Mouse (Mus musculus): ENCODE measurements around the gene Hist1h2be.

DNA sequence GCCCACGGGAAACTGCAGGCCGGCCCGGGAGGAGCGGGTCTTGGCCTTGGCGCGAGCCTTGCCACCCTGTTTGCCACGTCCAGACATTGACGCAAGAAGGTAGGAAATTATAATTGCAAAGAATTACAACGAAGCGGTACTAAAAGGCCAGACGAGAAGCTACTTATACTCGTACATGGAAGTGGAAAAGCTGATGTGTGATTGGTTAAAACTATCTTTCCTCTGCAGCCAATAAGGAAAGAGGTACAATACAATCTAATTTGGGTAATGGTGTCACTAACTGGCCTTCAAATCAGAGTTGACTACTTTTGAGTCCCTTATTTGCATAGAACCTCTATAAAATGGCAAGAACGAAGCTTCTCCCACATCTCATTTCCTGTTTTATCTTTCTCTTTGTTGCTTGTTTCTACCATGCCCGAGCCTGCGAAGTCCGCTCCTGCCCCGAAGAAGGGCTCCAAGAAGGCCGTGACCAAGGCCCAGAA, 49.9 kb downstream of the Hist1h2be start, which contains the start of the genes Hist1h2ae and Hist1h2bg:
- 0 out of 2 replicates have a peak, but pooled peaks have one; percentile 47 for TF ChIP-seq POLR2A (IDR thresholded peaks at IDR 0.05; ENCODE audit: extremely low read depth, insufficient read depth, low read length)
- TF ChIP-seq CTCF (IDR thresholded peaks at IDR 0.05; ENCODE audit: low read depth, low read length) = no peak

Data from liver, adult 2 months (tissue).